Mouse (Mus musculus): ENCODE results near the gene Ube2c.

DNA sequence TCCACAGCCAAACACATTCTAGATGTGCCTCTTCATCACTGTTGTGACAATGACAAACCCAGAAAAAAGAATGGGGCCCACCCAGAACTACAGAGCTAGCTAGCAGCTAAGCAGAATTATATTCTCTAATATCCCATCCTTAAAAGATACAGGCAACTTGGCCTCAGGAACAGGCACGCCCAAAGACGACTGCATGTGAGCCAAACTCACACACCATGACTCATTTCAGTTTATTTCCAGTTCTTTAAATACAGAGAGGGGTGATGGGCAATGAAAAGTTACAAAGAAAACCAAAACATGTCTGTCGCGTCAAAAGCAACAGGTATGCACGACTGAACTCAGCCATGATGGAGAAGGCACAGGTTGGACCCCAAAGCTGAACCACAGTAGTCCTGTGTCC lies 34.3 kb upstream of the Ube2c start:
- no peak for TF ChIP-seq CTCF (IDR thresholded peaks at IDR 0.05)
- no peak for TF ChIP-seq EP300 (IDR thresholded peaks at IDR 0.05; ENCODE audit: insufficient read depth, low read depth, low read length)
- no peak for TF ChIP-seq POLR2A (IDR thresholded peaks at IDR 0.05; ENCODE audit: insufficient read depth, low read depth, low read length)

Measured in heart, adult 2 months (tissue).